Mouse (Mus musculus): ENCODE measurements around the gene Zfp704. TPM values are rescaled to one million over a fixed set of nuclear protein-coding genes. Genes with fewer than 3 reads are reported as not detected.

The Zfp704 gene
- total RNA-seq, 2 experiments from 2014 or later: 15.6 to 25.3 TPM

DNA sequence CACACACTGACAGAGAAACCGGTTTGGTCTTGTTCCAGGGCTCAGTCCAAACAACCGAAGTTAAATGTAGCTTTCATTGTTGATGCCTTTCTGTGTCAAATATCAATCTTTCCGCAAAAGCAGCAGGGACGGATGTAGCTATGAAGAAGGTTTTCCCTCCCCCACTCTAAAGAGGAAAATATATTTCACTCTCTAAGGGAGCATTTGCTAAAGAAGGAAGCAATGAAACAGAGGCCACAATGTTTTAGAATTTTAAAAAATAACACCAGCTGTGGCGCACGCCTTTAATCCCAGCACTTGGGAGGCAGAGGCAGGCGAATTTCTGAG lies 89.2 kb downstream of the Zfp704 start:
- ATAC-seq (replicated peaks; ENCODE audit: poor library complexity, severe bottlenecking): no peak

DNA sequence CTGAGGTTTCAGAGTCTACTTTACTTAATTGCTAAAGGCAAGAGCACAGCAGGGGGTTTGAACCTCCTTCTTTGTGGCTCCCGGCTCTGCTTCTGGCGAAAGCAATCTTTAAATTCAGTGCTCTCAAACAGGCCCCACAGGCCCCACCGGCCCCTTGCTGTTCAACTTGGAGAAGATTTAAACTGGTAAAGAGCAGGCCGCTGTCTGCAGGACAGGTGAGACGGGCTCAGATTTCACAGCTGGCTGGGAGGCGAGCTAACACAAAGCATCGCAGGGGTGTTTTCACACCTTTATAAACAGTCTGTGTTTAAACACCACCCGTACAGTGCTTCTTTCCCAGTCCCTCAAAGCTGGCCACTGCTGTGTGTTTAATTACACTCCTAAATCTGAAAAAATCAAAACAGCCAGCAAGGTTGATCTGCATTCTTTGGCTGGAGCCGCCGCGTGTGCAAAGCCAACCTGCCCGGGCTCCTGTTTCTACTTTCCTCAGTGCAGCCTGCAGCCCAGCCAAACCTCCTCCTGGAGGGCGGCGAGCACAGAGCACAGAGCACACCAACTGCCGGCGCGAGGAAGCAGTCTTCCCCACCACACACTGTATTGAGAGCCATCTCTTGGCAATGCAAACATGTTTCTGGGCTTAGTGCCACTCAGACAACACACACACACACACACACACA lies 89.7 kb downstream of the Zfp704 start:
- peak; percentile 24 for ATAC-seq (replicated peaks; ENCODE audit: poor library complexity, severe bottlenecking)

DNA sequence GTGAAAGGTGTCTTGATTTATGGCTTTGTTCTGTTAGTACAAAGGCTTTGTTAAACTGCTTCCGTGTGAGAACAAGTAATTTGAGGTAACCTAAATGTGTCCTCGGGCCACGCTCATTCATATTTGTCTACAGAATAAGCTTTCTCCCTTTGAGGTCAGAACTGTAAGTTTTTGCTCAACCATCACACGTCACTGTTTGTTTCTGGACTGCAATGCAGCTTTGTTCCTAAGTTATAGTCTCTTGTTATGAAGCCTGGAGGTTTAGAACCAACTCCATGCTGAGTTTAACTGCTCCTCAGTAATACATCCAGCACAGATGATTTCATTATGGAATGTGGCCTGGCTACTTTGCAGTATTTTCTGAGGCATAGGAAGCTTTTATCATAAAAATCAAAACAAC lies 90.4 kb downstream of the Zfp704 start:
- ATAC-seq (replicated peaks; ENCODE audit: poor library complexity, severe bottlenecking): no peak

DNA sequence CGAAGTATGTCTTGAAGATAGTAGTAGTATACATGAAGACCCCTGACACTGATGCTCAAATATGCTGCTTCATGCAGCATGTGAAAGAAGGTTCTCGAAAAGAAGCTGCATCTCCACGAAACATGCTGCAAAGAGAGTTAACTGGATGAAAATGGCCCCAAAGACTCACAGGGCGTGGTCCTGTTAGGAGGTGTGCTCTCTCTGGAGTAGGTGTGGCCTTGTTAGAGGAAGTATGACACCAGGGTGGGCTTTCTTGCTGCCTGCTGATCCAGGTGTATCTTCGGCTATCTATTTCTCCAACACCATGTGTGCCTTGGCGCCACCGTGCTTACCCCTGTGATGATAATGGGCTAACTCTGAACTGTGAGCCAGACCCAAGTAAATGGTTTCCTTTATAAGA lies 90.9 kb downstream of the Zfp704 start:
- no peak for ATAC-seq (replicated peaks; ENCODE audit: poor library complexity, severe bottlenecking)

DNA sequence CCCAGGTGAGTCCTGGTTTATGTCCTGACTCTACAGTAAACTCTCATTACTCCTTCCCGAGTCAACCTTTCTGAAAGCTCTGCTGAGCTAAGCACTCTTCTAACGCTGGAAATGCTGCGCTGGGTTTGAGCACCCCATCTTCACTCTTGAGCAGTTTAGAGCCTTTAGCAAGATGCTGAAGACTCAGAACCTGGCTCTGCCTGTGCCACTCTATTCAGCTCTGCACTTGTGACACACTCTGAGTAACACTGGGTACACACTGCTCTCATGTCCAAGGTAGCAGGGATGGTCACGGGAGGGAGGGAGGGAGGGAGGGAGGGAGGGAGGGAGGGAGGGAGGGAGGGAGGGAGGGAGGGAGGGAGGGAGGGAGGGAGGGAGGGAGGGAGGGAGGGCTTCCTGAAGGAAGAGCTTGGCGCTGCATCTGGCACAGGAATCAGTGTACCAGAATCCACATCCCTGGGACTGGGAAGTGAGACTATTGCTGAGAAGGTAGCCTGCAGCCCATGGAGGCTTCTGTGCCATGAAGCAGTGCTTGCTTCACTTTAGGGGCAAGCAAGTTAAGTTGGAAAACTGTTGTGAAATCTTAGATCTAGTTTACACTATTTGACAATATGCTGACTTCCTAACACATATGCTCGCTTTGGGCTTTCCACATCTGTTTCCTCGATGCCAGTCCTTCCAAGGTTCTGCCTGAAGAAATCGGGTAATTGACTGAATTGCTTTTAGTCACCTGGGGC lies 93.6 kb downstream of the Zfp704 start:
- peak; percentile 79 for ATAC-seq (replicated peaks; ENCODE audit: poor library complexity, severe bottlenecking)

DNA sequence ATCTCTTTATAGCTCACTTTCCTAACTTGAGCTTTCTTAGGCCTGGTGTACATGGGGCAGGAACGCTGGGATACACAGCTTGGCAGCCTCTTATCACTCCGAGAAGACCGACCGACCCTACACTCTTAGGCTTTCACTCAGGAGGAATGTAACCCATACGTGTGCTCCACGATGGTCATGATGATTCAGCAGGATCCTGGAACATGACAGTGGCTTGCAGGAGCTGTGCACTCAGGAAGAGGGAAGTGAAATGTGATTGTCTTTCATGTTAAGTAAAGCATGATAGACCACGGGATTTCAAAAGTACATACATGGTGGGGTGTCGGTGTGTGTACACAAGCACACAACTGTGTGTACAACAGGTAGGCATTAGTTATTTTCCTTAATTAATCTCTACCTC lies 94.4 kb downstream of the Zfp704 start:
- peak; percentile 74 for ATAC-seq (replicated peaks; ENCODE audit: poor library complexity, severe bottlenecking)

DNA sequence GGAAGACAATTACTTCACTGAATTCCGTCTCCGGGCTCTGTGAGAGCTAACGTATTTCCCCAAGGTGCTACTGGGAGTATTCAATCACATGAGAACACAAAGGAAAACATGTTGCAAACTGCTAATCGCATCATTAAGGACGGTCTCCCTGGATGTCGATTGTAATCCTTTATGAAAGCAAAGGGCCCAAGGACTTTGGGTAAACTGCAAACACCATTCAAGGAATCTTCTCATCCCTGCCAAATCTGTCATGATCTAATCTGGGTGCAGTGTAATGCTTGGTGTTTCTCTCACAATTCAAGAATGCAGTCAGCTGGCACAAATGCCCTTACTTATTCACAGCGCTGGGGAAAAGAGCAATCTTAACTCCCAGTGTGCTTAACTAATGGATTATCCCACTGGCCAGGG lies 96.2 kb downstream of the Zfp704 start:
- no peak for ATAC-seq (replicated peaks; ENCODE audit: poor library complexity, severe bottlenecking)

DNA sequence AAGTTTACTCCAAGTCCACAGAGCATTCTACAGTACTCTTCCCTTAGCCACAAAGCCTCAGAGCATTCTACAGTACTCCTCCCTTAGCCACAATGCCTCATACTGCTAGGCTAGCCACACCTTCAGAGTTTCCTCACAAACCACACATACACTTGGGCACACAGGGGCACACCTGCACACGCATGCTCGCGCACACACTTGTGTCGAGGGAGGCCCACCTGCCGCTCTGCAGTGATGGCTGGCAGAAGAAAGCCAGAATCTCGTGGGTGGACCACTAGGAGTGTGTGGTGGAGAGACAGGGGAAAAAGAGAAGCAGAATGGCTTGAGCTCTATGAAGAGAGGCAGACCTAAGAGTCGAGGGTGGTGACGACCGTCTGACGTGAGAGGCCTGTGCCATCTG lies 97.7 kb downstream of the Zfp704 start:
- ATAC-seq (replicated peaks; ENCODE audit: poor library complexity, severe bottlenecking): no peak

DNA sequence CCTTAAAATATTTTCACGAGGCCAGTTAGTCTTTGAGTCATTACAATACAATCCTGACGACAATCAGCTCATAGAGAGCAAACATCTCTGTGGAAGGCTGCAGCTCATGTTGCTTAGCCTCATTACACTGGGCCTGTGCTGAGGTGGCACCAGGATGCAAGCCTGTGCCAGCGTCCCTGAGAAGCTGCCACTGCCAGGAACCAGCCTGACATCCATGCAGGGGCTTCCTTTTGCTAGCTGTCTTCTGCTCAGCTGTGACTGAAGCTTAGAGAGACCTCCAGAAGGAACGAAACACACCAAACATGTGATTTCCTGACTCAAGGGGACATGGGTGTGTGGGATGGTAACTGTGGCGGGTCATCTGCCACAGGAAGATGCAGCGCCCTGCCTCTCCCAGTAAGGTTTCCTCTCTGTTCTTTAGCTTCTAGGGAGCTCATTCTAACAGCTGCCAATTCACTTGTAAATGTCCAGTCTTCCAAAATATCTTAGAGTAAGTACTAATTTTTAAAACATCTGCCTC lies 104.1 kb downstream of the Zfp704 start:
- peak; percentile 35; the same call in 1 of the 2 replicates for ATAC-seq (replicated peaks; ENCODE audit: poor library complexity, severe bottlenecking)

DNA sequence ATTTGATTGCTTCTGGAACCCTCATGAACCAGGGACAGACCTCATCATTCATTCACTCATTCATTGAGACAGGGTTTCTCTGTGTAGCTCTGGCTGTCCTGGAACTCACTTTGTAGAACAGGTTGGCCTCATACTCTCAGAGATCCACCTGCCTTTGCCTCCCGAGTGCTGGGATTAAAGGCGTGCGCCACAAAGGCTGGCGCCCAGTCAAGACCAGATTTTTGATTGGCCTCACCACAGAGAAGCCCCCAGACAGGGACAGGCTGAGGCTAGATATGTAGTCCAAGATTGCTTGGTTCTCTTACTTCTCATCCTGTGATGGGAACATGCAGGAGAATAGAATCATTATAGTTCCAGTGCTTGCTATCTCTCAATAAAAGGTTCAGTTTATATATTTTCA lies 105.5 kb downstream of the Zfp704 start:
- no peak for ATAC-seq (replicated peaks; ENCODE audit: poor library complexity, severe bottlenecking)

DNA sequence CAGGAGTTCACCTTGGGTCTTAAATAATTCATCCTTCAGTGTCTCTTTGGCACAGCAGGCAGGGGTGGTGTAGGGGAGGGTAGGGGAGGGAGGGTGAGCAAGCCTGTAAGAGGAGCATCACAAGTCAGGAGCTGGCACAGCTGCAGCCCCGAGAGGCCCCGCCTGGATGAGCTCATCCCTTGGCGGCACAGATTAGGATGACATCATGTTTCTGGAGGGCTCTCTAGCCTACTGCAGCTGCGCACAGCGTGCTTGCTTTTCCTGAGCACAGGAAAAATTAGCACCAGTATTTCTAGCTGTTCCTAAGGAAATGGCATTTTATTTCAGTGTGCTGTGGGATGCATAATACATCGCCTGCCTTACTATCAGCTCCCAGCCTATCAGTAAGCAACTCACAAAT lies 109.2 kb downstream of the Zfp704 start:
- 0 out of 2 replicates have a peak, but pooled peaks have one; percentile 30 for ATAC-seq (replicated peaks; ENCODE audit: poor library complexity, severe bottlenecking)

DNA sequence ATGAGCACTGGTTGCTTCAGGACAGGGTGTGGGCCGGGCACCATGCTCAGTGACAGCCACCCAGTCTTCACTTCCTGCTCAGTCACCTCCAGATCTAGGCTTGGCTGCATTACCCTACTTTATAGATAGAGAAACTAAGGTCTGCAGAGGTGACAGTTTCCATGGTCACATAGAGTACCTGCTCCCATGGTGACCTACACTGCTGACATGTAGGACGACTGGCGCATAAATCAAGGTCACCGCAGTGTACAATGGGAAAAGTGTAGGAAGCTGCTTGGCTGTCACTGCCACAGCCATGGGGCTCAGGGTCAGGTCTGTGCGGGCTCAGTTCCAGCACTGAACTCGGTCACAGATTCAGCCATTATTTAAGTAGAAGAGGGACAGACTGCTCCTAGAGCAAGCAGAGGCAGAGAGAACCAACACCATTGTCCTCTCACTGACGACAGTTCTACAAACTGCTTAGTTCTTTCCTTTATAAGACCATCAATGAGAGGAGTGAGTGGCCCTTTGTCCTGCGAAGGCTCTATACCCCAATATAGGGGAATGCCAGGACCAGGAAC lies 109.8 kb downstream of the Zfp704 start:
- ATAC-seq (replicated peaks; ENCODE audit: poor library complexity, severe bottlenecking): peak; percentile 82

DNA sequence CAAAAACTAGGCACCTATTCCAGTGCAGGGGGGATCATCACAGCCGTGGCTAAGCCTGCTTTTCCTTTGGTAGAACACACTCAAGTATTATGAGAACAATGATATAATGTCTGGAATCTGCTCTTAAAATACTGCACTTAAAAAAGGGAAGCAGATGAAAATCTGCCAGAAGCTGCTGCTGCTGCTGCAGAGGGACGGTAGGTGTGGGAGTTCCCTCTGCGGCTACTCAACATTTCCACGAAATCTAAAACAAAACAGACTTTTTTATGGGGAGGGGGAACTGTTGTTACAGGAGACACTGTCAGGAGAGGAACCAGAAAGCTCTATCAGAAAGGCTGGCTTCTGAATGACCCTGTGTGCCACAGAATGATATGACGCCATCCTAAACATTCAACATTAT lies 110.4 kb downstream of the Zfp704 start:
- peak; percentile 57 for ATAC-seq (replicated peaks; ENCODE audit: poor library complexity, severe bottlenecking)

DNA sequence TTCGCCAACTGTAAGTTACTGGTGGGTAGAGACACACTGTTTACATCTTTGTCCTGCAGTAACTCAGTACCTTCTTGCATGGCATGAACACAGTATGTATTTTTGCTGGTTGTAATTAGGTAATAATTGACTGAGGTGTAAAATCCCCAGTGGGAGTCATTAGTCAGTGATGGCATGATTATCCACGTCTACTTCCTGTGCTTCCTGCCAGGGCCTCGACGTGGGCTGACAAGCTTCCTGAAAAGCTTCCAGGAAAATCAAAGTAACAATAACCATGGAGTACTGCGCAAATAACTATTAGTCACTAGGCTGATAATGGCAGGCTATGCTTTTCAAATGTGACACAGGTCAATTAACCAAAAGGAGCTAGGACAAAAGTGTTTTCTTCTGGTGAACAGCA lies 112.6 kb downstream of the Zfp704 start:
- no peak for ATAC-seq (replicated peaks; ENCODE audit: poor library complexity, severe bottlenecking)

DNA sequence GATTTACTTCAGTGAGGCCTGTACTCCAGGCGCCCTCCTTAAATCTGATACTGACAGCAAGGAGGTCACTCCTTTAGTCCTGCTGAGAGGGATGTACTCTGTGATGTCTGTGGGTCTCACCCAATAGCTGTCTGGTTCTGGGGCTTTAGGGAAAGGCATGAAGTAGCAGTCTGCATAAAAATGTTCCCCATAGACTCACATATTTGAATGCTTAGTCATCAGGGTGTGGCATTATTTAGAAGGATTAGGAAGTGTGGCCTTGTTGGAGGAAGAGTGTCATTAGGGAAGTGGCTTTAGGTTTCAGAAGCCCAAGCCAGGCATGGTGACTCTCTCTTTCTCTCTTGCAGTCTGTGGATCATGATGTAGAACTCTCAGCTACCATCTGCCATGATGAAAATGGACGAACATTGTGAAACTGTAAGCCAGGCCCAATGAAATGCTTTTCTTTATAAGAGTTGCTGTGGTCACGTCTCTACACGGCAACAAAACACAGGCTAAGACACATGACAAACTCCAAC lies 118.1 kb downstream of the Zfp704 start:
- peak; percentile 87 for ATAC-seq (replicated peaks; ENCODE audit: poor library complexity, severe bottlenecking)

DNA sequence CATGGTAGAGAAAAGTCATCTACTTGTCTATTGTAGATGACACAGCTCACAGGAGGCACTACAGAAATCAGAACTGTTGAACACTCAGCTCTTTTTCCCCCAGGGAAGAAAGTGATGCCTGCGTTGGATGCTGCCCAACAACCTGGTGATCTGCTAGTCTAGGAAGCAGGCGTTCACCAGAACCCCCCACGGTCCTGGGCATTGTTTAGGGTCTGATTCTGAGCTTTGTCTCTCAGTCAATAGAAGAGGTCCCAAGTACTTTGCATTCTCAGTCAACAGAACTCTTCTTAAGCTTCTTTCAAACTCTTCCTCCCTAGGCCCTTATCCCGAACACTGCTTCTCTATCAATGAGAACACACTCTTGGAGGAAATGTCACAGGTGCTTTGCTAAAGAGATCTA lies 122.2 kb downstream of the Zfp704 start:
- ATAC-seq (replicated peaks; ENCODE audit: poor library complexity, severe bottlenecking): no peak

DNA sequence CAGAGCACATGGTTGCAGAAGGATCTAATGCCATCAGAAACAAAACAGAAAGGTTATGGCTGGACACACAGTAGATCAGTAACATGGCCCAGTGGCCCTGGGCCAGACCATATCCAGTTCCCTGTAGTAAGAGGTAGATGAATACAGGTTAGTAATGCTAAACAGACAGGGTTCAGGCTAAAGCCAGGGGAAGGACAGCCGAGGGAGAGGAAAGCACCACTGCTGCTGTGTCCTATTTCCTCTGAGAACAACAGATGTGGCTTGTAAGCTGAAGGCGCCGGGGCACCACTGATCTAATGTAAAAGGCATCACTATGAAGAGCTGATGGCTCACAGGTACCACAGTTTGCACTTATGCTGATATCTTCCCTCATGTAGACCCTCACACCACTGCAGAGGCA lies 124.4 kb downstream of the Zfp704 start:
- no peak for ATAC-seq (replicated peaks; ENCODE audit: poor library complexity, severe bottlenecking)

DNA sequence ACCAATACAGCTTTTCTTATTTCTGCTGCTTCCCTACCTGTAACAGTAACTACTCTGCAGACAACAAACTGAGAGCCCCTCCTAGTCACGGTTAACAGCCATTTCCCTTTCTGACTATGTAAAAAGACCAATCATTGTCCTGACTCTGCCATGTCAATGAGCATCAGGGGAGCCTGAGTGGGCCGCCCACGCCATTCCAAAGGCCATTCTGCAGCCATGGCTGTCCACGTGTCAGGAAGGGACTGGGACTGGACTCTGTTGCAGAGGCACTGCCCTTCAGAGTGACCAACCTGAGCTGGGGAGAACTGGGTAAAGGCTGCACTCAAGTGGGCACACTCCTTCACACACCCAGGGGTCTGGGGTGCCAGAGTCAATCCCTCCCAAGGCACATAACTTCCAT lies 127.9 kb downstream of the Zfp704 start:
- no peak for ATAC-seq (replicated peaks; ENCODE audit: poor library complexity, severe bottlenecking)

DNA sequence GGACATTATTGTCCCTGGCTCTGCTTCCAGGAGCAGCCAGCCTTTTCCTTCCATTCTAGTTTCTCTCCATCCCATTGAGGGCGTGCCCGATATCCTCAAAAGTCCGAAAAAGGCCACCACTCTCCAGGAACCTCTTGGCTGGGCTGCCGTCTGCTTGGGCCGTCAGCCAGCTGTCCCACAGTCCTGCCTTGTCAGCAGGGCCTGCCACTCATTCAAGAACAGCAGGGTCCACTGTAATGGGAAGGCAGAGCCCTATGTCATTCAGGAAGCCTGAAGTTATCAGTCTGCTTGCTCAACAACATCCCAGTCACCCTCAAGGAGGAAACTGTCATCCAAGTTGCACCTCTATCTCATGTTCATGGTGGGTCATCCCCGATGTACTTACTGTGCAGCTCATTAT lies 128.5 kb downstream of the Zfp704 start:
- peak; percentile 59 for ATAC-seq (replicated peaks; ENCODE audit: poor library complexity, severe bottlenecking)

DNA sequence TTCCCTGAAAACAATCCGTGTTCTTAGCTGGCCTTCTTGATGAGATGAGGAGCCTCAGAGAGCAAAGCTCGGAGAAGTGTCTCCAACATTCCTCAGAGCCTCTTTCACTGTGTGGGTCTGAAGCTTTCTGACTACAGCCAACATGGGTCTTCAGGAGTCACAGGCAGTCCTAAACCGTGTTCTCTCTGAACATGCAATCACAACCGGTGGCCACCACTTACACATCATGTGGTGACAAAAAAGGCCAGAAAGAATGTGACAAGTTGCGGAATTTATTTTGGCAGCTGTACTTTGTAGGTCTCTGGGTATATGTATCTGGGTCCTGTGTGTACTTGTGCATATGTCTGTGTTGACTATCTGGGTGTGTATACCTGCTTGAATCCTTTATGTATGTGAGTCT lies 128.9 kb downstream of the Zfp704 start:
- ATAC-seq (replicated peaks; ENCODE audit: poor library complexity, severe bottlenecking): no peak

DNA sequence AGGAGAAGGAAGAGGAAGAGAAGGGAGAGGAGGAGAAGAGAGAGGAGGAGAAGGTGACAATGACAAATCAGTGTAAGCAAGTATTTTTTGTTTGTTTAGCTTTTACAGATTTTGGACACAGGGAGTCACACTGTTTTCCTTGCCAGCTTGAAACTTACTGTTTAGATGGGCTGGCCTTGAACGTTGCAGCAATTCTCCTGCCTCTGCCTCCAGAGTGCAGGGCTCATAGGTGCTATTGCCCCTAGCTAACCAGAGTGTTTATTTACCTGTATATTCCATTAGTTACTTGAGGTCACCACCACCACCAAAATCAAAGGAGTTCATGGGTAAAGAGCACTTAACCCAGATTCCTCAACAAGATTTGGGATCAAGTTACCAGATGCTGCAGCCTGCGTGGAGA lies 132.5 kb downstream of the Zfp704 start:
- ATAC-seq (replicated peaks; ENCODE audit: poor library complexity, severe bottlenecking): no peak
